Mouse (Mus musculus): ENCODE results near the gene 6430628N08Rik. TPM values are rescaled to one million over a fixed set of nuclear protein-coding genes. Genes with fewer than 3 reads are reported as not detected.

Gene 6430628N08Rik
- total and polyA plus RNA-seq, 3 experiments = not detected

GRCm38 (mm10) chr4:115857293-115857883 lies 33.1 kb upstream of the 6430628N08Rik start:
- no peak for TF ChIP-seq POLR2AphosphoS5 (IDR thresholded peaks at IDR 0.05; ENCODE audit: insufficient replicate concordance, low read depth, low read length)
- 0 out of 2 replicates have a peak, but pooled peaks have one; percentile 24 for TF ChIP-seq TAL1 (conservative IDR thresholded peaks at IDR 0.05; ENCODE audit: low read depth, low read length)
- no peaks in the 10 kb centered on the region for H3K9me3 ChIP-seq (replicated peaks)
- peaks cover 62% of the 10 kb centered on the region for H3K4me1 ChIP-seq (ENCODE audit: insufficient read depth, low read depth, low read length)
- peak overlapping the region; percentile 52; the same call in 1 of the 2 replicates for H3K4me3 ChIP-seq (ENCODE audit: low read depth, low read length)
- ATAC-seq (ENCODE audit: extremely low read depth, insufficient number of reproducible peaks, low FRiP score, poor library complexity, severe bottlenecking) = peak; percentile 48
- H3K27me3 ChIP-seq (ENCODE audit: insufficient read depth, low read length) = no peaks in the 10 kb centered on the region
- peaks cover 91% of the 10 kb centered on the region for H3K36me3 ChIP-seq (replicated peaks)
- DNase-seq (ENCODE audit: low spot score) = peak; percentile 82

DNA sequence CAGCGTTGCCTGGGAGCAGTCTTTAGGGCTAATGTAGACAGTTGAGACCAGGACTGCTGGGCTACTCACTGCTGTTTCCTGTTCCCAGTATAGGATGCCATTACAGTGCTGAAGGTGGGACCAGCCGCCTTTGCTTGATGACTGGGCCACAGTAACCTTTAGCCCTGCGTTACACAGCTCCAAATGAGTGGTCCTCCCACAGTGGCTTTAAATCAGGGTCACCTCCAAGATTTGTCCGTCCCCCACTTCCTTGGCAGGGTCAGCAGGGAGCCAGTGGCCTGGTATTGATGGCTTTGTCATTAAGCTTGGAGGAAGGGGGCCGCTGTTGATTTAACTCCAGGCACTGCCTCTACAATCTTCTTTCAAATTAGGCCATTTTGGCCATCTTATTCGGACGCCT lies 27.1 kb upstream of the 6430628N08Rik start:
- Histone ChIP-seq H3K27me3 (ENCODE audit: insufficient read depth, low read length) (no peaks in the 10 kb centered on the region), H3K9me3 (replicated peaks) (no peaks in the 10 kb centered on the region), H3K4me1 (ENCODE audit: insufficient read depth, low read depth, low read length) (peaks cover 14% of the 10 kb centered on the region), H3K36me3 (replicated peaks) (peaks cover 97% of the 10 kb centered on the region), H3K4me3 (ENCODE audit: low read depth, low read length) (no peak overlapping the region)
- DNase-seq (ENCODE audit: low spot score) = no peak
- TF ChIP-seq GATA2 (IDR thresholded peaks at IDR 0.05; ENCODE audit: borderline replicate concordance, low read depth, low read length) (no peak), GATA1 (IDR thresholded peaks at IDR 0.05; ENCODE audit: borderline replicate concordance, low read length) (no peak), POLR2AphosphoS5 (IDR thresholded peaks at IDR 0.05; ENCODE audit: insufficient replicate concordance, low read depth, low read length) (no peak), TAL1 (conservative IDR thresholded peaks at IDR 0.05; ENCODE audit: low read depth, low read length) (no peak), CTCF (IDR thresholded peaks at IDR 0.05; ENCODE audit: low read depth, low read length) (no peak)
- no peak for ATAC-seq (ENCODE audit: extremely low read depth, insufficient number of reproducible peaks, low FRiP score, poor library complexity, severe bottlenecking)

GRCm38 (mm10) chr4:115863880-115864279 lies 26.6 kb upstream of the 6430628N08Rik start:
- no peaks in the 10 kb centered on the region for H3K9me3 ChIP-seq (replicated peaks)
- no peak for TF ChIP-seq CTCF (IDR thresholded peaks at IDR 0.05; ENCODE audit: low read depth, low read length)
- TF ChIP-seq POLR2AphosphoS5 (IDR thresholded peaks at IDR 0.05; ENCODE audit: insufficient replicate concordance, low read depth, low read length) = no peak
- TF ChIP-seq GATA1 (IDR thresholded peaks at IDR 0.05; ENCODE audit: borderline replicate concordance, low read length) = no peak
- TF ChIP-seq TAL1 (conservative IDR thresholded peaks at IDR 0.05; ENCODE audit: low read depth, low read length) = no peak
- TF ChIP-seq GATA2 (IDR thresholded peaks at IDR 0.05; ENCODE audit: borderline replicate concordance, low read depth, low read length) = no peak
- DNase-seq (ENCODE audit: low spot score) = no peak
- H3K36me3 ChIP-seq (replicated peaks) = peaks cover 97% of the 10 kb centered on the region
- H3K4me3 ChIP-seq (ENCODE audit: low read depth, low read length) = no peak overlapping the region
- no peaks in the 10 kb centered on the region for H3K27me3 ChIP-seq (ENCODE audit: insufficient read depth, low read length)
- no peak for ATAC-seq (ENCODE audit: extremely low read depth, insufficient number of reproducible peaks, low FRiP score, poor library complexity, severe bottlenecking)
- peaks cover 10% of the 10 kb centered on the region for H3K4me1 ChIP-seq (ENCODE audit: insufficient read depth, low read depth, low read length)

DNA sequence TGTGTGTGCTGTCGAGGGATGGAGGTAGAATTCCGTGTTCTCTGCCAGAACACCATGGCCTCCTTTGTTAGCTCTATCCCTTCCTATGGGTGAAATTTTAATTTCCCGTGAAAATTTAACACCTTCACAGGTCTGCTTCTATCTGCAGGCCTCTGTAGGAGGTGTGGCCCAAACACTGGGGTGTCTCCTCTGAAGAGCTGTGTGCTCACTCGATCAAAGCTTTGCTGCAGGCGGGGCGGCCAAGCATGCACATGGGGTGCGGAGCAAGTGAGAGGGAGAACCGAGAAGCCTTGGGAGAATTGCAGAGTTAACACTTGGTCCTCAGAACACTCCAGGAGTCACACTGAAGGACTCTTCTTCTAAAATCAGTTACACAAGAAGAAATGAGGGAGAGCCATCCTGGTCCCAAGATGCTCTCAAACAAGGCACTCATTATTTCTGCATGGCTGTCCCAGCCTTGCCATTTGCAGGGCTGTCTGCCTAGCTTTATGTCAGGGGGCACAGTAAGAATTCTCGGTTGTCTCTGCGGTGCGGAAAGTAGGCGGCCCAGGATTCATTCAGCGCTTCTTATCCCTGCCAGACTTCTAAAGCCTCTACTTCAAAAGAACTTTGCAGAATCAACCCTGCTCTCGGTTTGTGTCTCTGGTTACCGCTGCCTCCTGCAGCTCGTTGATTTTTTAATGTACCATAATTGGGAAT lies 20.8 kb upstream of the 6430628N08Rik start:
- Histone ChIP-seq H3K4me3 (ENCODE audit: low read depth, low read length) (no peak overlapping the region), H3K36me3 (replicated peaks) (peaks cover 95% of the 10 kb centered on the region), H3K27me3 (ENCODE audit: insufficient read depth, low read length) (no peaks in the 10 kb centered on the region), H3K9me3 (replicated peaks) (no peaks in the 10 kb centered on the region), H3K4me1 (ENCODE audit: insufficient read depth, low read depth, low read length) (no peaks in the 10 kb centered on the region)
- ATAC-seq (ENCODE audit: extremely low read depth, insufficient number of reproducible peaks, low FRiP score, poor library complexity, severe bottlenecking) (no peak), DNase-seq (ENCODE audit: low spot score) (no peak)
- no peak for TF ChIP-seq GATA2 (IDR thresholded peaks at IDR 0.05; ENCODE audit: borderline replicate concordance, low read depth, low read length)
- no peak for TF ChIP-seq CTCF (IDR thresholded peaks at IDR 0.05; ENCODE audit: low read depth, low read length)
- no peak for TF ChIP-seq TAL1 (conservative IDR thresholded peaks at IDR 0.05; ENCODE audit: low read depth, low read length)
- no peak for TF ChIP-seq GATA1 (IDR thresholded peaks at IDR 0.05; ENCODE audit: borderline replicate concordance, low read length)
- TF ChIP-seq POLR2AphosphoS5 (IDR thresholded peaks at IDR 0.05; ENCODE audit: insufficient replicate concordance, low read depth, low read length) = no peak

- no peak for DNase-seq (ENCODE audit: low spot score)
- ATAC-seq (ENCODE audit: extremely low read depth, insufficient number of reproducible peaks, low FRiP score, poor library complexity, severe bottlenecking) = no peak
- H3K4me1 ChIP-seq (ENCODE audit: insufficient read depth, low read depth, low read length) = no peaks in the 10 kb centered on the region
- no peak overlapping the region for H3K4me3 ChIP-seq (ENCODE audit: low read depth, low read length)
- peaks cover 97% of the 10 kb centered on the region for H3K36me3 ChIP-seq (replicated peaks)
- no peaks in the 10 kb centered on the region for H3K27me3 ChIP-seq (ENCODE audit: insufficient read depth, low read length)
- TF ChIP-seq GATA2 (IDR thresholded peaks at IDR 0.05; ENCODE audit: borderline replicate concordance, low read depth, low read length) (no peak), POLR2AphosphoS5 (IDR thresholded peaks at IDR 0.05; ENCODE audit: insufficient replicate concordance, low read depth, low read length) (no peak), GATA1 (IDR thresholded peaks at IDR 0.05; ENCODE audit: borderline replicate concordance, low read length) (no peak), CTCF (IDR thresholded peaks at IDR 0.05; ENCODE audit: low read depth, low read length) (no peak), TAL1 (conservative IDR thresholded peaks at IDR 0.05; ENCODE audit: low read depth, low read length) (no peak)
- H3K9me3 ChIP-seq (replicated peaks) = no peaks in the 10 kb centered on the region
These were observed 17.2 kb upstream of the 6430628N08Rik start for GRCm38 (mm10) chr4:115873231-115873630.

DNA sequence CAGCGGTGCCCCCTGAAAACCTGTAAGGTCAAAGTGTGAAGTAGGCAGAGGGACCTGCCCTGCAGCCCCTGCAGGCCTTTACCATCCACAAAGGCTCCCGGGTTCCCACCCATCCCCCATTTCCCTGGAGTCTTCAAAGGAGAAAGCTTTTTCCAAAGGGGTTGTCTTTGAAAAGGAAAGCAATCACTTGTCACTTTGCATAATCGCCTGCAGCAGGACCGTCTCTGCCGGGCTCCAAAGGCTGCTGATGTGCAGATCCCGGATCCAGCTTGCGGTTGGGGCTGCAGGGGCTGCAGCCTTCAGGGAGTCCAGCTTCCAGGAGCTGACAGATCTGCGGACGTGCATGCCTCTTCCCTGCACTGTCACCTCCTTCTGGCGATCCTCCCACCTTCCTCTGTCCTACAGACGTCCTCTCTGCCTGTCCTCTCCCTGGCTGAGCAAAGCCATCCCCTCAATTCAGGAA lies 12.2 kb upstream of the 6430628N08Rik start:
- no peaks in the 10 kb centered on the region for H3K4me1 ChIP-seq (ENCODE audit: insufficient read depth, low read depth, low read length)
- H3K27me3 ChIP-seq (ENCODE audit: insufficient read depth, low read length) = no peaks in the 10 kb centered on the region
- DNase-seq (ENCODE audit: low spot score) = no peak
- H3K36me3 ChIP-seq (replicated peaks) = peaks cover 65% of the 10 kb centered on the region
- H3K4me3 ChIP-seq (ENCODE audit: low read depth, low read length) = no peak overlapping the region
- TF ChIP-seq CTCF (IDR thresholded peaks at IDR 0.05; ENCODE audit: low read depth, low read length) = no peak
- TF ChIP-seq GATA1 (IDR thresholded peaks at IDR 0.05; ENCODE audit: borderline replicate concordance, low read length) = no peak
- no peak for TF ChIP-seq GATA2 (IDR thresholded peaks at IDR 0.05; ENCODE audit: borderline replicate concordance, low read depth, low read length)
- TF ChIP-seq POLR2AphosphoS5 (IDR thresholded peaks at IDR 0.05; ENCODE audit: insufficient replicate concordance, low read depth, low read length) = no peak
- TF ChIP-seq TAL1 (conservative IDR thresholded peaks at IDR 0.05; ENCODE audit: low read depth, low read length) = no peak
- H3K9me3 ChIP-seq (replicated peaks) = no peaks in the 10 kb centered on the region
- no peak for ATAC-seq (ENCODE audit: extremely low read depth, insufficient number of reproducible peaks, low FRiP score, poor library complexity, severe bottlenecking)

All from G1E (cell line).